Mouse (Mus musculus) lung, postnatal 0 days (tissue): ENCODE measurements at regions not wholly inside any gene's neighbourhood (a gene's known extent, or its start where the extent isn't known, plus 50 kb on each side); places are given as distances from the start of the nearest gene placed in this dataset.

Experiments used
- CTCF ChIP-seq: IDR thresholded peaks from 2 replicates; pipeline ENCODE4 v1.5.1; 2016; ENCODE audit warnings: antibody characterized with exemption, mild to moderate bottlenecking
- EP300 ChIP-seq: IDR thresholded peaks from 2 replicates; pipeline ENCODE4 v1.6.1; 2016; ENCODE audit warnings: antibody characterized with exemption, mild to moderate bottlenecking, control low read depth

- TF ChIP-seq CTCF (no peak), EP300 (no peak)
Measured at GRCm38 (mm10) chr16:30654226-30654625, 54.7 kb downstream of the Fam43a start.
